Mouse (Mus musculus) left cerebral cortex, adult 9 months (tissue): ENCODE measurements around the gene Ccdc32.
"Not testable (repeated sequence)": the region's sequence is repeated elsewhere in the genome, so short reads cannot be mapped to it uniquely, and the experiment has no call there.

ENCODE experiments used
- DNase-seq, 2 experiments: peaks; one replicate each; pipeline ENCODE4 v3.0.0; 2022; ENCODE audit warnings: low spot score in 2 of 2

Ccdc32 gene

DNA sequence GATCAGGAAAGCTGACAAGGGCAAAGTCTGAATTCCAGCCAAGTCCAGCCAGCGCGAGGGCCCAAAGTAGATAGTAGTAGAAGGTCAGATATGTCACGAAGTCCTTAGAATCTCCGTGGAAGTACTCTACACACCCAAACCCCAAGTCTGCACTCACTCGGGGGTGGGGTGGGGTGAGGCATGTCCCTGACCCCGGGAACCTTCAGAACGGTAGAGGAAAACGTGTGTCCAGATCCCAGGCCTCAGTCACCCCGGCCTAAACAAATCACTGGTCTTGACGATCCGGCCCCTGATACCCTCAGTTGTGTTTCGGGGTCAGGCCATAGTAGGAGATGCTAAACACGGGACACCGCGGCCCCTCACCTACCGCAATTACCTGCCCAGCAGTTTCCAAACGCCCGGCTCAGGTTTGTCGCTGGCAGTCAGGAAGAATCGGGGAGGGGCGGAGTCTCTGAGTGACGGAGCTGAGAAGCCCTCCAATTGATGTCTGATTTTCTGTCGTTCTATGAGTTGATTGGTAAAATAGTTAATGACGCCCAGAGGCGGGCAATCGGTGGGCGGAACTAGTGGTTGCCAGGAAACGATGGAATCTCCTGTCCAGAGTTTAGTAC lies at the start of gene Ccdc32:
Gene Ccdc32 (minus strand): TSS at position 453 of the 611 bp plus-strand sequence.
- peak; percentile 92 to 98 for DNase-seq

DNA sequence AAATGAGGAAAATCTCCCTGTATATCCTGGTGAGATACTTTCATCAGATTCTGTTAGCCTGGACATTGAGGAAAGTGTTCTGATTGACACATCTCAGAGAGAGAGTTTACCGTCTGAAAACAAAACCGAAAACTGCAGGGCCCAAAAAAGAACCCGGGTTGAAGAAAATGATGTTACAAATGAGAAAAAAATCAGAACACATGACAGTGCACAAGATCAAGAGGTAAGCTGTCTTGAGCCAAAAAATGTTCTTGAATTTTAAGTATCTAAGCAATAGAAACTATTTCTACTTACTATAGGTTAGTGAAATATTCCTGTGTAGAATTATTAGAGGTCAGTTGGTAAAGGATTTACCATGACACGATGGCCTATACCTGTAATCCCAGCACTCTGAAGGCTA lies 43.2 kb upstream of the Ccdc32 start:
- no peak for DNase-seq

DNA sequence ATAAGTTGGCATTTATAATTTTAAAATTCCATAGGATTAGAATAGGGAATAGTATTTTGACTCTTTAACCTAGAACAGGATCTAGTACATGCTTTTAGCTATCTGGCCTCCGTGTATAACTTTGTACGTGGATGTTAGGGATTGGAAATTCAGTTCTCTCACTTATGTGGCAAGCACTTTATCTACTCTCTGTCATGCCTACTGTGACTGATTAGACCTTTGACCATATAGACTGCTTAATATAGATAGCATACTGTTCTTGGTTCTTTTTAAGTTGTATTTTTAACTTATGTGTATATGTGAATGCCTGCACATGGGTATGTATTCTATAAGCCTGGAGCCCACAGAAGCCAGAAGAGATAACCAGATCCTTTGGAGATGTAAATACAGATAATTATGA lies 30.9 kb upstream of the Ccdc32 start:
- no peak for DNase-seq

DNA sequence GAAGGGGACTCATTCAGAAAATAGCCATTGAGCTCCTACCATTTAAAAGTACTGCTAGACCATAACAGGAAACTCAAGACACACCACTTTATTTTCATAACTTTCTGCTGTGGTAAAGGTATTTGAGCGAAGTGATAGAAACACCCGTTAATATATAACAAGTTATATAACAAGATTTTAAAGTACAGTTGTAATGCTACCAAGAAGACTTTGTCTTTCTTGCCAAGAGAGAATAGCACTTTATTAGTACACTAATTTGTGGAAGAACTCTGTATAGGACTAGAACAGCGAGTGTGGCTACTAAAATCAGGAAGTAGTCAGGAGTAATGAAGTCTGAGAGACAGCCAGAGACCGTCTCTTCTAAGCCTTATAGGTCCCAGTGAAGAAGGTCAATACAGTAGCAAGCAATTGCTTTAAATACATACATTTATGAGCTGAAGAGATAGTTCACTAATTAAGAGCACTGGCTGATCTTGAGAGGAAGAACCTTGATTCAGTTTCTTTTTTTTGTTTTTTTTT lies 21.0 kb upstream of the Ccdc32 start:
- no peak for DNase-seq

DNA sequence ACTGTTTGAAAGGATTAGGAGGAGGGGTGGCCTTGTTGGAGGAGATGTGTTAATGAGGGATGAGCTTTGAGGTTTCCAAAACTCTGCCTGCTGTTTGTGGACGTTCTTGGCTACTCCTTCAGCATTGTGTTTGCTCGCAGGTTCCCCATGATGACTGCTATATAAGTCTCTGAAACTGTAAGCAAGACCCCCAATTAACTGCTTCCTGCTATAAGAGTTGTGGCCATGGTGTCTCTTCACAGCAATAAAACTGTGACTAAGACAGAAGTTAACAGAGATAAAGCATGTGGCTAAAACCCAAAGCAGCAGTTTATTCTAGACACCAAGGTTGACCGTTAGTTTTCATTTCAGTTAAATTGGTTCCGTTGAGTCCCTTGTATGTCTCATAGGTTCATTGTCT lies 18.7 kb upstream of the Ccdc32 start:
- DNase-seq: no peak

DNA sequence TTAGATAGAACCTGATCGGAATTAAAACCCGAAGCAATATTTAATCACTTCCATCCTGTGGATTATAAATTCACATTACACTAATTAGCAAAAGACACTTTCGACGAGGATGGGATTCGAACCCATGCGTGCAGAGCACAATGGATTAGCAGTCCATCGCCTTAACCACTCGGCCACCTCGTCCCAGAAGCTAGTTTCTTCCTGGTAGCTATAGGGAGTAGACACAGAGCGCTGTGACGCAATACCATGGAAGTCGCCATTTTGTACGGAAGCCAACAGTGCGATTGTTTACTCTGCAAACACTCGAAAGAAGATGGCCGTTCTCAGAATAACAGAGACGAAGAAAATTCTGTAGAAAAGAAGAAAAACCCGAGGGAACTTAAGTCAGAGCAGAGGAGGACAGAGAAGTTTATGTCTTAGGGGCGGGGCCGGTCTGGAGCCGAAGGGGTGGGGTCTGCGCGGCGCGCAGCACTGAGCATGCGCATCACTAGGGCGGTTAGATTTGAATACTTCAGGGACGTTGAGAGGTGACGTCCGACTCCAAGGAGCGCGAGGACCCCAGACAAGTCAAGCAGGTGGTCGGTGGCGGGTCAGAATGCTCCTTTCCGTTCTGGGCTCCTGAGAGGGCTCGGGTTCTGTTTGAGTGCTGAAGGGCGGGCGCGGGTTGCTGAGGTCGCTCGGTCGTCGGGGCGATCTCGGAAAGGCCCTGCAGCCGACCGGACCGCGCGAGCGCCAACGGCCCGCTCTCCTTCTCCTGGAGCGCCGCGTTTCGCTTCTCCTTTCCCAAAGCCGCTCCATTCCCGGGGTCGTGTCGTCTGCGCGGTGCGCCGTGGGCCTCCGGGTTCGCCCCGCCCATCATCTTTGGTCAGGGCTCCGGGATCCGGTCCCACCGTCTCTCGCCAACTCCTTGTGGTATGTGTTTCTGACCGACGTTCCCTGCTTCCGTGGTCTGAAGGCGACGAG lies 17.7 kb upstream of the Ccdc32 start, which contains the start of gene Knl1:
Gene Knl1 (plus strand): TSS at position 471 of the 963 bp plus-strand sequence.
- DNase-seq: peak; percentile 85 to 99

DNA sequence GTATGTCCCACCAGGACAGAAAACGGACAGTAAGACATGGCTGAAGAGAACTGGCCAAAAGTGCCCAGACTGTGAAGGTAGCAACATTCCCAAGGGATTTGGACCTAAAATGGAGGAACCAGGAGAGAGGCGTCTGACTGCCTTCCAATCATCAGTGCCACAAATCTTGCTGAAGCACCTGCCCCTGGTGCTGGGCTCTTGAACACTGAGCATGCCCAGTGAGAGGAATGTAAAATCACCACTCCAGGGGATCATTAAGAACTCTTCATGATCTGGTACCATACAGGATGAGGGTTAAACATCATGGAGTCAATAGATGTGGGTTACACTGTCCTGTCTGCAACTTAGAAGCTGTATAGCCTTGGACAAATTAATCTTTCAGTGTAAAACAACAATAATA lies 16.0 kb upstream of the Ccdc32 start:
- DNase-seq: no peak

DNA sequence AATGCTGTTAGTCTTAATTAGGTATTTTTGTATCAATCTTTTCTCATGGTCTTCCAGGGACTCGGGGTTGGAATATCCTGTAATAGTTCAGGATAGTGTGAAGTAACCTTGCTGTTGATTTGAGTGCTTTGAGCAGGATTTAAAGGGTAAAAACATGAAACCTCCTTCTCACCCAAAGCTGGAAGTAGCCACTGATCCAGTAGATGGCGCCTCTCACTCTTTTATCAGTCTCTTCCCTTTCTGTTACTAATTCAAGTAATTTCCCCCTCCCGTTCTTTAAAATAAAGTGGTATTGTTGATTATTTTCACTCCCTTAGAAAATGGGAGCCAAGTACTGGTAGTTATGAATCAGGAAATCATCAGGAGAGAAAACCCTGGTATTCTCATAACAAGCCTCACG lies 11.7 kb upstream of the Ccdc32 start:
- peak in 1 of 2 experiments; percentile 51 for DNase-seq

DNA sequence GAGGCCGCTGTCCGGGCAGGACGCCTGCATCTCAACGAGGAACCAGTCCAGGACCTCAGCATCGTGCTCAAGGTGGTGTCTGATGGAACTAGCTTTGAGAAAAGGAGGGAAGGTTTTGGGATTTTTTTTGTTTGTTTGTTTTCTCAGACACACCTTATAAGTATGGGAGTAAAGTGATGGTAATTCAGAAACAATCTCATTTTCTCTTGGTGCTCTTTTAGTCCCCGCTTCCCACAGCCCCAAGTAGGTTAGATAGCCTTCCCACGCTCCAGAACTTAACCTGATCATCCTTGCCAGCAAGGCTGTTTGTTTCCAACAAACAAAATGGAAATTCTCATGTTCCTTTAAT lies 6.2 kb upstream of the Ccdc32 start:
- no peak for DNase-seq

DNA sequence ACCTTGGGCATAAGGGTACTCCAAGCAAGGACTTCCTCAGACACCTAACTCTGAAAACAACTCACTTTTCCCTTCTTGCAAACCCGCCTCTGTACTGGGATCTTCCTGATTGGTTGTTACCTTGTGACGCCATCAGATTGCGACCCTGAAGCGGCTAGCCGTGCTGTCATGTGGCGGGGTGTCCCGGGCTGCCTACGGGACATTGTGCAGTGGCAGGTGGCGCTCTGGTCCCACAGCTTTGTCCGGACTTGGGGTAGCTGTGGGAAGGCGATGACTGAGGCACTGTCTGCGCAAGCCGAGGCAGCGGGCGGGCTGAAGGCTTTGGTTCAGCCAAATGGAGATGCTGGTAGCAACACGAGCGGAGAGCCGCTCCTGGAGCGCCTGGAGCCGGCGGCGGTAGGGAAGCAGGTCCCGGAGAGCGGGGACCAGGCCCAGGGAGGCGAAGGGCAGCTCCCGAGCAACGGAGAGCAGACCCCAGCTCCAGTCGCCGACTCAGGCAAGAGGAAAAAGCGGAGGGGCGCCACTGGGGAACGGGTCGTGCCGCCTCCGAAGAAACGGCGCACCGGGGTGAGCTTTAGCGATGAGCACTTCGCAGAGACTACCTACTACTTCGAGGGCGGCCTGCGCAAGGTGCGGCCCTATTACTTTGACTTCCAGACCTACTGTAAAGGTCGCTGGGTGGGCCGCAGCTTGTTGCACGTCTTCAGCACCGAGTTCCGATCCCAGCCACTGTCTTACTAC lies 5.6 kb upstream of the Ccdc32 start, which contains the start of gene Rpusd2:
Gene Rpusd2 (plus strand): TSS at position 135 of the 741 bp plus-strand sequence.
- peak; percentile 67 to 94 for DNase-seq

DNA sequence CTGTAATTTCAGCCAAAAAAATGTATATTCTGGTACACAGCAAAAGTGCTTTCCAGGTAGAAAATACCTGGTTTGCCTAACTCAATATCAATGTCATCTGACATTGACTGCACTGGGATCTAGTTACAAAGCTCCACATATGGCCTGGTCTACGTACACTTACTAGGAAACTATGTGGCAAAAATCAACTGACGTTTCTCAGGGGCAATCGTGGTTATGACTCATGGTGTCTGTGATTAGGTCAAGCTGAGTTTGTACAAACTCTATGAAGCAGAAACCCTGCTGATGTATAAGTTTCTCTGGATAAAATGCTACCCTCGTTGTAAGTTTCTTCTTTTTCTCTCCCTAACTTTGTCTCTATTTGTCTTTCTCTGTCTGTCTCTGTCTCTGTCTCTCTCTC lies 3.0 kb upstream of the Ccdc32 start:
- DNase-seq: no peak

DNA sequence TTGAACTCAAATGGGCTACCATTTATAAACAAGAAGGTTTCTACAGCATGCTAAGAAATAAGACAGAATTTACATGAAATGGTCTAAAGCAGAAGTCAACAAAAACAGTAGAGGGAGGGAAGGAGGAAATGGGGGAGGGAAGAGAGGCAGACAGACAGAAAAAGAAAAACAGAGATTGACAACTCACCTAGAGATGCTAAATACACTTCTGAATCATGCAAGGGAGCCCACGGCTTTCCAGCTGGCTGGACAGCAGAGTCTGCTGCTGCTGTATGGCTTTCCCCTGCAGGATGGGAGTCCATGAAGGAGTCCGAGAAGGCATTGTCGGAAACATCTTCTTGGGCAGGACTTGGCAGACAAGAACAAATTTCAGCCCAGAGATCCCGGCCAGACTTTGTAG lies 2.2 kb downstream of the Ccdc32 start:
- no peak for DNase-seq

DNA sequence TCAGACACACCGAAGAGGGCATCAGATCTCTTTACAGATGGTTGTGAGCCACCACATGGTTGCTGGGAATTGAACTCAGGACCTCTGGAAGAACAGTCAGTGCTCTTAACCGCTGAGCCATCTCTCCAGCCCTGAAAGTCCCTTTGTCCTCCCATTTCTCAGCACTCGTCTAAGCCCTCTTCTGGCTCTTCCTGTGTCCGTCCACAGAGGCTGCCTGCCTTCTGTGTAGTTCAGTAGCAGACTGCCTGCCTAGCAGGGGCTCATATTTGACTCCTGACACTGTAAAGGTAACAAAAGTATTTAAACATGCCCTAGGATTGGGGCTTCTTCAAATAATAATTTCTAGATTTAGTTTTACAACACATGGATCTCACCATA lies 4.0 kb downstream of the Ccdc32 start:
- no peak for DNase-seq

DNA sequence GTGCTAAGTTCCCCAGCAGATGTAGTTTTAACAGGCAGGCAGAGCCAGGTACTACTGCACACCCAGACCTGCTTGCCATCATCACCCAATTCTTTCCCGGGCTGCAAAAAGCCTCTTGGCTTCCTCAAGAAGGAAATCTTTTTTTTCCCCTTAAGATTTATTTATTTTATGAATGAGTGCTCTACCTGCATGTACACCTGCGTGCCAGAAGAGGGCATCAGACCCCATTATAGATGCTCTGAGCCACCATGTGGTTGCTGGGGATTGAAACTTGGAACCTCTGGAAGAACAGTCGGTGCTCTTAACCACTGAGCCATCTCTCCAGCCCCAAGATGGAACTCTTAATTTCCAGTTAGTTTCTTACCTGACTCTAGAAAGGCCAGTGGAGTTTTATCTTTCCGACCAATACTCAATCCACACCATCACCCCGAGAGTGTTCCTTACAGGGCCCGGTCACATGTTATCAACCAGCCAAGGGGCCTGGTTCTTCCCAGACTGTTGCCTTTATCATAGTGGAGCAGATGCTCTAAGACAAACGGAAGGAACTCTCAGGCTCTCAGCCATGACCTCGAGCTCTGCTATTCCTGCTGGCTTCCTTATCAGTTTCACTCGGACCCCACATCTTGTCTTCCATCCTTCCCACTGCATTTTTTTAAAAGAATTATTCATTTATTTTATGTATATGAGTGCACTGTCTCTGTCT lies 4.5 kb downstream of the Ccdc32 start:
- no peak for DNase-seq

DNA sequence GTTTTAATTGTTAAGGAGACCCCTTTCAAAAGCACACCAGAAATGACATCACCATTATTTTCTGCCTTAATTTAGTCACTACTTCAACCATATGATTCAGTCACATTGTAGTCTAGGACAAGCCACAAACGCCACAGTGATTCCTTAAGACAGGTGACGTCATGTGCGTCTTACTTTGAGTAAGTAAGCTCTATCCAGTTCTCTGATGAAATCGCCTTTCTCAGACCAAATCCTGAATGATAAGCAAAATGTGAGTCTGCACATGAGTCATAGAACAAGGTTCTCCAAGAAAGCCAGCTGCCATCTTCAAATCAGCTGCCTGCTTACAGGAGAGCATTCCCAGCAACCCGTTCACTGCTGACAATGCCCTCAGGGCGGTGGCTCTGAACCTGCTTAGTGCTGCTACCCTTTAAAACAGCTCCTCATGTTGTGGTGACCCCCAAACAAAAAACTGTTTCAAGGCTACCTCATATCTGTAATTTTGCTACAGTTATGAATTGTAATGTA lies 6.0 kb downstream of the Ccdc32 start:
- DNase-seq: no peak

DNA sequence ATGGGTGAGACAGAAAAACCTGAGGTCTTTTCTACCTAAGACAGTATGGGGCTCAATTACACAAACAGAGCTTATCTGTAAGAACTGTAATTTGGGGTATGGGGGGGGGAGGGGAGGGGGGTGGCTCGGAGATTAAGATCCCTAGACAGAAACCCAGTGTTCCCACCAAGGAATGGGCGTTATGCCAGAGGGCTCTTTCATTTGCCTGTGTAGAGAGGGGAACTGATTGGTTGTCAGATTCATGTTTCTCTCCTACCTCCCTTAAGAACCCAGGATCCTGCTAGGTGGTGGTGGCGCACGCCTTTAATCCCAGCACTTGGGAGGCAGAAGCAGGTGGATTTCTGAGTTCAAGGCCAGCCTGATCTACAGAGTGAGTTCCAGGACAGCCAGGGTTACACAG lies 9.7 kb downstream of the Ccdc32 start:
- DNase-seq: no peak

DNA sequence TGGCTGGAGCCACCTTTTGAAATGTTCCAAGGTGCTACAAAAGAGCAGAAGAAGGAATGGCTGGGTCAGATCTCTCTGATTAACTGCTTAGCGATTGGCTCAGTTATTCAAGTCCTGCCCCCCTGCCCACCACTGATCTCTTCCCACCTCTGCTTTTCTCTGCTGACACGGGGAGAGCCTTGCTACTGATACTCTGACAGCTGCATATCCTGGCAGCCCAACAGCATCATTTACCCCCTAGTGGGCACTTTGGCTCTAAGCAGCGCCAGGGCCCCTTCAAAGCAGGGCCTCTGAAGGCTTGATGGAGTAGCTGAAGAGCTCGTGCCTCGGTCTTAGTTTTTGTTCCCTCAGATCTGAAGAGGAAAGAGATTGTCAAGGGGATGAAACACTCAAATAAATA lies 10.1 kb downstream of the Ccdc32 start:
- DNase-seq: no peak

DNA sequence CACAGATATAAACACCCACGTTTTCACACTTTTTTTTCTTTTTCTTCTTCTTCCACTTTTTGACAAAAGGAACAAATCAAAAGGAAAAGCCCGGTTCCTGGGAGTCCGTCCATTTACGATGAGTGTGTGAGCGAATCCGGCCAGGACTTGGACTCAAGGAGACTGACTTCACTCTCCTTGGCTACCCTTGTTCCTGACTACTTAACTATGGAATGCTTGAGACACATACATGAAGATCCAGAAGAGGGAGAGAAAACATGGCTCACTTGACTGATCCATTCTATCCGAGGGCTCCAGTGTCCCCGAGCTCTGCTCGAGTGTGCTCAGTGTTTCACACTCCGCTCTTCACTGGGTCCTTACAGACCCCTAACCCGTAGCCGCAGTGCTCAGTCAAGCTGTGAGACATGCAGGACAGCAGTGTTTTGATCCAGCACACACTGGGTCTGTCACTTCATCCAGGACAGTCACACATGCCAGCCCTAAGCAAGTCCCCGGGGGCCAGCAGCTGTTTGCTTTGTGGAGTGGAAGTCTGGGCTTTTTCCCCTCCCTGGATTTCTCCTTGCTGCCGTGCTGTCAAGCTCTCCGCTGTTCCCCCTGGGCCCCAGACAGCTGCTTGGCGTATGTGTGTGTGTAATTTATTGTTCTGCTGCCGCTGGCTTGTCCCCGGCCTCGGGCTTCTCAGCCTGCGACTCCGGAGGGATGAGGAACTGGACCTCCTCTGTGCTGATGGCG lies 10.6 kb downstream of the Ccdc32 start:
- no peak for DNase-seq

DNA sequence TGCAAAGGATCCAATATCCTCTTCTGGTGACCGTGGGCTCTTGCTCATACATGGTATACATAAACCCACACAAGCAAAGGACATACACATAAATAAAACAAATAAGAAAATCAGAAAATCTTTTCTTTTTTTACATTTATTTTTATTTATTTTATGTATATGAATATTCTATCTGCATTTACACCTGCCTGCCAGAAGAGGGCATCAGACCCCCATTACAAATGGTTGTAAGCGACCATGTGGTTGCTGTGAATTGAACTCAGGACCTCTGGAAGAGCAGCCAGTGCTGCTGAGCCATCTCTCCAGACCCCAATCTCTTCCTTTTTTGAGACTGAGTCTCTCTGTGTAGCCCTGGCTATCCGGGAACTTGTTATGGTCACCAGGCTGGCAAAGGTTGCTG lies 11.5 kb downstream of the Ccdc32 start:
- DNase-seq: no peak

DNA sequence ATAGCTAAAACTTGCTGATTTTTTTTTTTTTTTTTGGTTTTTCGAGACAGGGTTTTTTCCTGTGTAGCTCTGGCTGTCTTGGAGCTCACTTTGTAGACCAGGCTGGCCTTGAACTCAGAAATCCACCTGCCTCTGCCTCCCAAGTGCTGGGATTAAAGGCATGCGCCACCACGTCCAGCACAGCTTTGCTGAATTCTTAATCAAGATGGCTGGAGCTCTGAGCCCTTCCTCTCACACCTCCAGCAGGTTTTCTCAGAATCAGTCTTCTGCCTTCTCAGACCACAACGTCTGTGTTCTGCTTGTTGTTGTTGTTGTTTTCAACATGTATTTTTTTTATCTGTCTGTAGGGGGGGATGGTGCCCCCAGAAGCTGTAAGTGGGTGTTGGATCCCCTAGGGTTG lies 12.9 kb downstream of the Ccdc32 start:
- not testable (repeated sequence) for DNase-seq
